Mouse (Mus musculus) myocyte (in vitro differentiated cells): ENCODE data around the gene Sox1. TPM values are rescaled to one million over a fixed set of nuclear protein-coding genes. Genes with fewer than 3 reads are reported as not detected.

Source experiments
- H3K27me3 ChIP-seq: one replicate; pipeline ENCODE4 v1.6.1; 2011; ENCODE audit not compliant: control insufficient read depth, insufficient read depth, insufficient read length
- H3K36me3 ChIP-seq: one replicate; pipeline ENCODE4 v1.6.1; 2011; ENCODE audit not compliant: control insufficient read depth, insufficient read depth
- H3K4me2 ChIP-seq: one replicate; pipeline ENCODE4 v1.6.1; 2011; ENCODE audit warnings: low read depth, control low read depth
- H3K4me3 ChIP-seq: one replicate; pipeline ENCODE4 v1.5.1; 2011; ENCODE audit warnings: mild to moderate bottlenecking, control low read depth, moderate library complexity
- H3K79me2 ChIP-seq: one replicate; pipeline ENCODE4 v1.6.1; 2011; ENCODE audit not compliant: control insufficient read depth, insufficient read depth
- H3ac ChIP-seq: one replicate; pipeline ENCODE4 v1.6.1; 2011; ENCODE audit not compliant: control insufficient read depth, insufficient read length
- CEBPB ChIP-seq: IDR thresholded peaks from 2 replicates; pipeline ENCODE4 v1.6.1; 2011; ENCODE audit warnings: mild to moderate bottlenecking, moderate library complexity; ENCODE audit not compliant: poor library complexity, insufficient read depth, severe bottlenecking
- E2F4 ChIP-seq: IDR thresholded peaks from one replicate; pipeline ENCODE4 v1.6.1; 2011; ENCODE audit warnings: mild to moderate bottlenecking, control low read depth, moderate library complexity; ENCODE audit not compliant: insufficient read depth
- MAX ChIP-seq: IDR thresholded peaks from one replicate; pipeline ENCODE4 v1.6.1; 2011; ENCODE audit warnings: low read depth, mild to moderate bottlenecking, control low read depth
- MYOD1 ChIP-seq, 3 experiments: IDR thresholded peaks; one replicate each; pipeline ENCODE4 v1.6.1; 2011; ENCODE audit warnings: control low read depth in 2 of 3, low read depth in 2 of 3, mild to moderate bottlenecking in 2 of 3, moderate library complexity in 1 of 3; ENCODE audit not compliant: insufficient read length in 2 of 3, control insufficient read depth in 1 of 3
- MYOG ChIP-seq, 3 experiments: IDR thresholded peaks; one replicate each; pipeline ENCODE4 v1.6.1; 2011; ENCODE audit warnings: control low read depth in 2 of 3, low read depth in 2 of 3, mild to moderate bottlenecking in 2 of 3; ENCODE audit not compliant: insufficient read length in 2 of 3, control insufficient read depth in 1 of 3, insufficient read depth in 1 of 3
- POLR2A ChIP-seq: IDR thresholded peaks from one replicate; pipeline ENCODE4 v1.6.1; 2011; ENCODE audit warnings: low read depth, mild to moderate bottlenecking, control low read depth, moderate library complexity; ENCODE audit not compliant: insufficient read length
- POLR2AphosphoS2 ChIP-seq: IDR thresholded peaks from one replicate; pipeline ENCODE4 v1.6.1; 2011; ENCODE audit warnings: low read depth, control low read depth; ENCODE audit not compliant: insufficient read length
- REST ChIP-seq: IDR thresholded peaks from one replicate; pipeline ENCODE4 v1.6.1; 2011; ENCODE audit warnings: mild to moderate bottlenecking, control low read depth, moderate library complexity; ENCODE audit not compliant: insufficient read depth, insufficient read length
- SRF ChIP-seq: IDR thresholded peaks from one replicate; pipeline ENCODE4 v1.6.1; 2011; ENCODE audit warnings: low read depth; ENCODE audit not compliant: control insufficient read depth, insufficient read length
- TCF12 ChIP-seq: IDR thresholded peaks from one replicate; pipeline ENCODE4 v1.6.1; 2011; ENCODE audit warnings: mild to moderate bottlenecking, control low read depth; ENCODE audit not compliant: poor library complexity, insufficient read depth, severe bottlenecking
- TCF3 ChIP-seq: IDR thresholded peaks from one replicate; pipeline ENCODE4 v1.6.1; 2011; ENCODE audit warnings: low read depth, control low read depth; ENCODE audit not compliant: insufficient read length
- USF1 ChIP-seq: IDR thresholded peaks from one replicate; pipeline ENCODE4 v1.6.1; 2011; ENCODE audit warnings: low read depth, mild to moderate bottlenecking, control low read depth, moderate library complexity
- polyA plus RNA-seq: library from polyadenylated mRNA; unstranded; fragments of >200 nt; fragmentation: generic; extraction: Trizol; gene quantifications from one replicate; pipeline ENCODE4 v1.2.1, GENCODE M21; 2012; ENCODE audit warnings: missing spikeins

The Sox1 gene
- polyA plus RNA-seq, 1 experiment = not detected

DNA sequence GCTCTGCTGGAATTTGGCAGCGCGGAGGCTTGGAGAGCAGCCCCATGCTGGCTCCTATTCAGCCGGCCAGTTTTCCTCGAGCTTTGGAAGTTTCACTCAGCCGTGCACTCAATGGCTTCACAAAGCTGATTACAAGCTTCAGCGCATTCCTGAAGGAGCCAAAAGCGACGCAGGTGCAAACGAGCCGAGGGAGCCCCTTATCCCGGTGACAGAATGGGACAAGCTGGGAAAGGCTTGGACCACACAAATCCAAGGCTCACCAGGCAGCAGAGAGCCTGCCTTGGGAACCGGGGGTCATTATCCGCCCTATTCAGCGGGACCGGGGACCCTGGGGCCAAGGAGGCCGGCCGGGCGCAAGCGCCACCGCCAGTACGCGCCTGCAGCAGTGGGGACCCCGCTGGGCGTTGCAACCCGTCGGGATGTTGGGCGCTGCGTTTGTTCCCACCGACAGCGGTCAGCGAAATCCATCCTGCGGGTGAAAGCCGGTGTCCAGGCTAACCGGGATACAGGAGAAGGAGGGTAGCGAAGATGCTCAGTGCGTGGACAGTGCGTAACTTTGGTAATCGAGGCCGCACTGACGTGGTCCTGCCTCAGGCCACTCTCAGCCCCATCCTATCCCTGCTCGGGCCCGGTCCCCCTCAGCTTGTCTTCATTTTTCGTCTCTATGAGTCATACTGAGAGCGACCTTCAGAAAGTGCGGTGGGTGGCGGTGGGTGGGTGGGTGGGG is 35.2 kb downstream of the Sox1 start:
- TF ChIP-seq POLR2A (no peak), SRF (no peak), TCF12 (no peak), REST (no peak), CEBPB (no peak), MYOD1 (IDR thresholded peaks at IDR 0.05; ENCODE audit: control insufficient read depth in 1 of 3, insufficient read length in 2 of 3, low read depth in 2 of 3) (no peak), MYOG (IDR thresholded peaks at IDR 0.05; ENCODE audit: control insufficient read depth in 1 of 3, insufficient read depth in 1 of 3, insufficient read length in 2 of 3, low read depth in 2 of 3) (no peak), POLR2AphosphoS2 (no peak), USF1 (no peak), E2F4 (no peak), MAX (no peak), TCF3 (no peak)
- Histone ChIP-seq H3K4me3 (no peak overlapping the region), H3K4me2 (no peak overlapping the region), H3ac (no peak overlapping the region), H3K36me3 (no peaks in the 10 kb centered on the region), H3K79me2 (no peaks in the 10 kb centered on the region), H3K27me3 (peaks cover 38% of the 10 kb centered on the region)

DNA sequence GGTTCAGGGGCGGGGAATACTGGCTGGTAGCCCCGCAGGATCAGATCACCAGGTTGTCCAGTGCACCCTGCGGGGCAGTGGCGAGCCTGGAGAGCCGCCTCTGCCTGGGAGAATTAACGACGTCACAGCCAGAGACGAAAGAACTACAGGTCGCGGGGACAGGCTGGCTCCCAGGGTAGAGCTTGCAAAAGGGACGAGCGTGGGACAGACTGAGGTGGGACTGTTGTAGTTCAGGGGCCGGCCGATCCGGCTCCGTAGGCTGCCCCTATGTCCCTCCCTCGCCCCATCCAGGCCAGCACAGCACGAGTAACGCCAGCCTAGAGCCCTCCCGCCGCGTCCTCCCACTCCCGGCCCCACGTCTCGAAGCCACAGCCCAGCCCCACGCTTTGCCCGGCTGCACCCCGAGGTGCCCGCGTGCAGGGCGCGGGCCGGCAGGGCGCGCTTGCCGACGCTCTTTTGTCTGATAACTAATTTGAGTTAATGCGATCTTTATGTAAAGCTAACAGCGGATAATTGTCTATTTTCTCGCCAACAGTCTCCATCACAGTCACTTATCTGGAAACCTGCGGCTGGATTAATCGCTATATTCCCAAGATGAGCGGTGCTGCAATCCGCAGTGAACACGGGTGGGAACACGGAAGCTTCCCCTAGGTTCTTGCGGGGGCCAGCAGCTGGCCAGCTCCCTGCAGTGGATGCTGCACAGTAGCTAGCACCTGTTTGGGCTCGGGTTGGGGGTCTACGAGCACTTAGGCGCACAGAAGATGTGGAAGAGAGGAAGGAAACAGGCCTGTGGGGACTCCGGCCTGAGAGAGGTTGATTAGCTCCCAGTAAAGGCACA is 36.0 kb downstream of the Sox1 start:
- no peaks in the 10 kb centered on the region for H3K36me3 ChIP-seq
- H3K4me2 ChIP-seq = no peak overlapping the region
- TF ChIP-seq POLR2A (no peak), TCF3 (no peak), USF1 (no peak), MYOG (IDR thresholded peaks at IDR 0.05; ENCODE audit: control insufficient read depth in 1 of 3, insufficient read depth in 1 of 3, insufficient read length in 2 of 3, low read depth in 2 of 3) (no peak), CEBPB (no peak), SRF (no peak), MYOD1 (IDR thresholded peaks at IDR 0.05; ENCODE audit: control insufficient read depth in 1 of 3, insufficient read length in 2 of 3, low read depth in 2 of 3) (no peak), POLR2AphosphoS2 (no peak)
- H3ac ChIP-seq = no peak overlapping the region
- no peak overlapping the region for H3K4me3 ChIP-seq
- no peaks in the 10 kb centered on the region for H3K79me2 ChIP-seq
- peaks cover 38% of the 10 kb centered on the region for H3K27me3 ChIP-seq

DNA sequence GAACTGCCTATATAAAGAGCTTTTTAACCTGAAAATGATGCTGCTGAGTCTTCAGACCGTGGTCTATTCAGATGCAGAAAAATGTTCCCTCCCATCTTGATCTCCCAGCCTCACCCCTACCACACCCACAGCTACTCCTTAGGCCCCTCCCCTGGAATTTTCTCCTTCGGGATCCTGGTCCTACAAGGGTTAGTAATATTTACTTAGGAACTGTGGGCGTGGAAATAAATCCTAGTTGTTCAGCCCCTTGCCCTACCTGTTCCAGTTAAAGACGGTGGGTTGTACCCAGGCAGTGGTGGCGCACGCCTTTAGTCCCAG is 36.6 kb downstream of the Sox1 start:
- H3K4me3 ChIP-seq = no peak overlapping the region
- no peak for TF ChIP-seq CEBPB
- TF ChIP-seq POLR2AphosphoS2 = no peak
- no peak for TF ChIP-seq E2F4
- TF ChIP-seq TCF12 = no peak
- no peak for TF ChIP-seq SRF
- no peak for TF ChIP-seq MYOG (IDR thresholded peaks at IDR 0.05; ENCODE audit: control insufficient read depth in 1 of 3, insufficient read depth in 1 of 3, insufficient read length in 2 of 3, low read depth in 2 of 3)
- TF ChIP-seq MYOD1 (IDR thresholded peaks at IDR 0.05; ENCODE audit: control insufficient read depth in 1 of 3, insufficient read length in 2 of 3, low read depth in 2 of 3) = no peak
- TF ChIP-seq TCF3 = no peak
- TF ChIP-seq REST = no peak
- TF ChIP-seq MAX = no peak

DNA sequence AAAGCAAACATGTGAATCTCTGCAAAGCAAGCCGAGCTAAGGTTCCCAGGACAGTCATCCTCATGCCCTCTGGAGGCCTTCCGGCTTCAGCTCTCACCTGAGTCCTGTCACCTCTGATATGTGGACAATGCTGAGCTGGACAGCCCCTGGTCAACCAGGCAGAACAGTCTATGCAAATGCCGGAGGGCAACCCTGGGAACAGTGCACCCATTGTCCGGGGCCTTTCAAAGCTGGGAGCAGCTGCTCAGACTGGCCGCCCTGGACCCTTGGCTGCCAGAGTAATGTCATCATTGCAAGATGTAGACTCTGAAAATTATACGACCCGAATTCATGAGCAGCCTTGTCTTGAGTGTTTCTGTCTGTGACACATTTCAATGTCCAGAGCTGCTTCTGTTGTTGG is 37.5 kb downstream of the Sox1 start:
- TF ChIP-seq REST = no peak
- no peak for TF ChIP-seq MYOD1 (IDR thresholded peaks at IDR 0.05; ENCODE audit: control insufficient read depth in 1 of 3, insufficient read length in 2 of 3, low read depth in 2 of 3)
- Histone ChIP-seq H3K79me2 (no peaks in the 10 kb centered on the region), H3K27me3 (peaks cover 32% of the 10 kb centered on the region), H3K4me2 (no peak overlapping the region), H3K4me3 (no peak overlapping the region), H3ac (no peak overlapping the region), H3K36me3 (no peaks in the 10 kb centered on the region)

More for the DNA sequence above, 36.6 kb downstream of the Sox1 start:
- Histone ChIP-seq H3ac (no peak overlapping the region), H3K36me3 (no peaks in the 10 kb centered on the region), H3K79me2 (no peaks in the 10 kb centered on the region), H3K27me3 (peaks cover 38% of the 10 kb centered on the region), H3K4me2 (no peak overlapping the region)

DNA sequence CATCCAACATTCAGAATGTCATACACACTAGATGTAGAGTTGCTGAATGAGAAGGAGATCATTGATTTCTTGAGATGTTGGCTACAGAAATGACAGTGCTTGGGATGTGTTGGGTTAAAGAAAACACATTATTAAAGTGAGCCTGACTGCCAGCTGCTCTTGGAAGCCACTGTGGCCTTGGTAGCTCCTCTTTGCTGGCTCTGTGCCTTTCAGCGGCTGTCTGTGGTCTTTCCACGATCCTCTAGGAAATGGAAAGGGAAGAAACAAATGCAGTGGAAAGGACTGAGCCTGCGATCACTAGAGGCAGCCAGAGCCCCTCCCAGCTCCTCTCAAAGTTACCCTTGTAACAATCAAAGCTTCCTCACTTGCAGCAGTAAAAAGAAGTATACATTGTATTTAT is 39.7 kb downstream of the Sox1 start:
- Histone ChIP-seq H3K79me2 (no peaks in the 10 kb centered on the region), H3K27me3 (peaks cover 32% of the 10 kb centered on the region), H3K4me3 (no peak overlapping the region), H3ac (no peak overlapping the region), H3K4me2 (no peak overlapping the region), H3K36me3 (no peaks in the 10 kb centered on the region)
- no peak for TF ChIP-seq USF1
- no peak for TF ChIP-seq POLR2A
- no peak for TF ChIP-seq MYOG (IDR thresholded peaks at IDR 0.05; ENCODE audit: control insufficient read depth in 1 of 3, insufficient read depth in 1 of 3, insufficient read length in 2 of 3, low read depth in 2 of 3)
- no peak for TF ChIP-seq TCF3
- TF ChIP-seq TCF12 = no peak
- TF ChIP-seq REST = no peak
- no peak for TF ChIP-seq MAX
- TF ChIP-seq CEBPB = no peak
